Mouse (Mus musculus): Measurements from ENCODE around the gene Exosc1. TPM values are rescaled to one million over a fixed set of nuclear protein-coding genes. Genes with fewer than 3 reads are reported as not detected.

The Exosc1 gene
- 88.2 and 90.2 TPM in 2 replicates for polyA plus RNA-seq (2015; fragmentation: Nextera tagmentation; extraction: Ambion mirVana)

DNA sequence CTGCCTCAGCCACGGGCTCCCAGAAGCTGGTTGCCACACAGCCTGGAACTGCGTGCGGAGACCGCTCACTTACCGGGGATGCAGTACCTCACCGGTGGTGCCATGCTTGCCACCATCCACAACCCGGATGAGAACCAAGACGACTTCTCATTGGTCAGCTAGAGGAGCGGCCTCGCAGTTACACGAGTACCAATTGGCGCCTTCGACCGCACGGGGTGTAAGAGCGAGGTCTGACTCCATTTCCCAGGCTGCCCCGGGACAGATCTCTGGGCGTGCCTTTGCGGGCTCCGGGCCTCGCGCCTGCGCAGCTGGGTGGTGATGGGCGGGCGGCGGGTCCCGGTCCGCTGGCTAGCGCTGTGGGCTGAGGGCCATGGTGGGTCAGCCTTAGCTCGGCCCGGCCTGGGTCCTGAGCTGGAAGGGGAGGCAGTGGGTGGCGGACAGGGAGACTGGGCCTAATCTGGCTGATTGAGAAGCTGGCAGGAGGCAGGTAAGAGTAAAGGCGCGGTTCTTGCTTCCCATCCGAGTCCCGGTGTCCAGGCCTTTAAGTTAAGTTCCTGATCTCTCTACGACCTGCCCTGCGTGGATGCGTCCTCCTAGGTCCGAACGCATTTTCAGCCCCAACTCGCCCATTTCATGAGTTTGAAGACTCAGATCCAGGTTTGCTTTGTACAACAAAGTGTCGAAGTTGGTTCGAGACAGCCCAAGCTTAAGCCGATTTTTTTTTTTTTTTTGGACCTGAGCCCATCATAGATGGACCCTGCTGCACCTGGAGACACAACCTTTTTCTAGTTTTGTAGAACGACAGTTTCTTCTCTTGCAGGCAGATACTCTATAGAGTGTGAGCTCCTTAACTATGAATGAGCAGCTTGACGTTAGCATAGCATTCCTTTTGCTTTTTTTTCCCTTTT, at the start of gene Exosc1, which contains the start of gene Zdhhc16:
TSS of gene Exosc1 (minus strand) at position 245 of the 908 bp plus-strand sequence.
TSS of gene Zdhhc16 (plus strand) at position 302 of the 908 bp plus-strand sequence.
- Histone ChIP-seq H3K4me3 (peak within 1 kb of the TSS; percentile 98), H3K4me2 (peak within 1 kb of the TSS; percentile 93), H3K4me1 (peaks cover 18% of the 10 kb centered on the region), H3K9ac (peak within 1 kb of the TSS; percentile 93), H3K27ac (peak within 1 kb of the TSS; percentile 62), H3K9me3 (no peaks in the 10 kb centered on the region), H3K27me3 (no peaks in the 10 kb centered on the region), H3K36me3 (peaks cover 41% of the 10 kb centered on the region)
- WGBS = 1% methylated on average over 47 of the region's 47 CpGs
- peak; percentile 99 for ATAC-seq (ENCODE audit: insufficient number of reproducible peaks, insufficient read depth, low FRiP score, low TSS enrichment, low read depth)

DNA sequence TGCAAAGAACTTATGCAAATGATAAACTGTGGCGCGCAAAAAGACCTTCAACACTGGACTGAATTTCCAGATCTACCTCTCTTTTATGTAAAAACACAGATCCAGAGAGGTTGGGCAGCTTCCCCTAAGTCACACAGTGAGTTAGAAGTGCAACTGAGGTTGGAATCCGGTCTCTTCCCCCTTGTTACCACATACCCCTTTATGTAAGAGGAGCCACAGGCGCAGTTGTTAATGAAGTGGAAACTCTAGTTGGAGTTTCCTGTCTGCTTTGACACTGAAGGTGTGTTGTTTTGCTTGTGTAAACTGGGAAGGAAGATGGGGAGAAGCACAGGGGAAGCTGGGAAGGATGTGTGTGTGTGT, 49.5 kb upstream of the Exosc1 start:
- Histone ChIP-seq H3K9me3 (no peaks in the 10 kb centered on the region), H3K27ac (peak overlapping the region; percentile 89), H3K4me3 (peak overlapping the region; percentile 88), H3K27me3 (no peaks in the 10 kb centered on the region), H3K4me2 (peak overlapping the region; percentile 79), H3K9ac (peak overlapping the region; percentile 89), H3K36me3 (no peaks in the 10 kb centered on the region), H3K4me1 (peaks cover 33% of the 10 kb centered on the region)
- WGBS = 1% methylated on average over 4 of the region's 4 CpGs
- ATAC-seq (ENCODE audit: insufficient number of reproducible peaks, insufficient read depth, low FRiP score, low TSS enrichment, low read depth) = no peak

DNA sequence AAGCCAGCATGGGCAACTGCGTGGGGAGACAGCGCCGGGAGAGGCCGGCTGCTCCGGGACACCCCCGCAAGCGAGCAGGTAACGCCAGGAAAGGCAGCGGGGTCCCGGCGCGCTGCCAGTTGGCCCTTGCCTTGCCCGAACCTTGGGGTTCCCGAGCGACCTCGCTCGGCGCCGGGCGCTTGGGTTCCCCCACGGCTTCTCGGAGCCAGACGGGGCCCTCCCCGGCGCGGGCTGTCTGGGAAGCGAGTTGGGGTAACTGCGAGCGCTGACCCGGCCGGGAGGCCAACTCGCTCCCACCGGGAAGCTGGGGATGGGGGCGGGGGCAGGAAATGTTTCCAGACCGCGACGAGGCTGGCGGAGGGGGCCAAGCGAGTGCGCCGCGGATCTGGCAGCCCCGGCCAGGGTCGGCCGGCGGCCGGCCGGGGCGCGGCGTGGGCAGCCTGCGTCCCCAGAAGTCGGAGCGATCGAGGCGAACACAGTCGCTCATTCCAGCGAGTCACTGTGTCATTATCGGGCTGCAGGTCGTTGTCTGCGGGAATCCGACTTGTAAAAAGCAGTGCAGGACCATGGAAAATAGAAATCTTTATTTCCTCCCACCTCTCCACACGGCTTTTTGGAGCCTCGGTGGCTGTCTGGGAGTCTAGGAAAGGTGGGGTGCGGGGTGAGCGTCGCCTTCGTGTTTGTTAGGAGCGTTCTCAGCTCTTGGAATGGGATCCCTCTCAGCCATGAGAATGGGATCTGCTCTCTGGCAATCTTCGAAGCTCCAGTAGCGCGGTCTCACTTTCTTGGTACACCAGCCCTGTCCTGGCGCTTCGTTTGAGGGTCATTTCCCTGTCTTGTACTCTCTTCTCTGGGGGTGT, 48.9 kb upstream of the Exosc1 start:
- Histone ChIP-seq H3K4me2 (peak overlapping the region; percentile 79), H3K4me1 (peaks cover 36% of the 10 kb centered on the region), H3K9ac (peak overlapping the region; percentile 89), H3K36me3 (no peaks in the 10 kb centered on the region), H3K4me3 (peak overlapping the region; percentile 88), H3K27ac (peak overlapping the region; percentile 89), H3K9me3 (no peaks in the 10 kb centered on the region), H3K27me3 (no peaks in the 10 kb centered on the region)
- WGBS = under 1% methylated on average over 74 of the region's 74 CpGs
- ATAC-seq (ENCODE audit: insufficient number of reproducible peaks, insufficient read depth, low FRiP score, low TSS enrichment, low read depth) = peak; percentile 2; the same call in 1 of the 2 replicates

GRCm38 (mm10) chr19:41981595-41981927, 48.3 kb upstream of the Exosc1 start, which contains the start of gene Ubtd1:
Gene Ubtd1, plus strand, starts transcription at chr19:41981763.
- Histone ChIP-seq H3K27ac (peak within 1 kb of the TSS; percentile 89), H3K27me3 (no peaks in the 10 kb centered on the region), H3K4me3 (peak within 1 kb of the TSS; percentile 88), H3K9me3 (no peaks in the 10 kb centered on the region), H3K4me2 (peak within 1 kb of the TSS; percentile 79), H3K9ac (peak within 1 kb of the TSS; percentile 89), H3K4me1 (peaks cover 40% of the 10 kb centered on the region), H3K36me3 (no peaks in the 10 kb centered on the region)
- ATAC-seq (ENCODE audit: insufficient number of reproducible peaks, insufficient read depth, low FRiP score, low TSS enrichment, low read depth) = no peak; the same call in none of the 2 replicates
- under 1% methylated on average over 28 of the region's 33 CpGs for WGBS

DNA sequence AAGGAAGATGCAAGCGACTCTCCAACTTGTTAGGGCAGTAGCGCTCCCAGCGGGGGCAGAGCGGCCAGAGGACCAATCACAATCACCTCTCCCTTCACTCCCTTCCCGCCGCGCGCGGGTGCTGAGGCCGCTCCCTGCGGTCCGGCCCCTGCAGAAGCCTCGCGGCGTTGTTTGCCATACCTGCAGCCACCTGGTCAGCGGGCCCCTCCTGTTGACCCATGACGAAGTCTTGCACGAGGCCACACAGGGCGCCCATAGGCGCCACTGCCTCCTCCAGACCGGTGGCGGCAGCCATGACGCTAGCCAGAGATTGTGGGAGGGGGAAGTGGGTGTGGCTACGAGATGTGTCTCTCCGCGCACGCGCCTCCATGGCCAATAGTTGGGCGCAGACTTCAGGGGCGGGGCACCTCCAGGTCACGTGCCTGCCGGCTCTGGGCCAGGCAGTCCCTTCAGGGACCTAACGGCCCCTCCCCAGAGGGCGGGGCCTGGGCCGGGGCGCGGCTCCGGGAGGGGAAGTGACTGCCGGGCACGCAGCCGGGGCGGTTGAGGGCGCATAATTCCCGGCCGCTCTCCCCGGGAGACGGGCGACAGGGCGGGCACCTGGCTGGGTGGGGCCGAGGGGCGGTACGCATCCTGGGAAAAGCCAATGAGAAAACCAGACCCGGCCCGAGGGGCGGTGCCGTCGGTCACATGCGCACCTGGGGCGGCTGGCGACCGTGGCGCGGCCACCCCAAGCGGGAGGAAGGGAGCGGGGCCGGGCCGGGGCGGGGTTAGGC, 47.8 kb upstream of the Exosc1 start, which contains the start of gene Mms19:
TSS of gene Mms19 (minus strand) at position 339 of the 776 bp plus-strand sequence.
- Histone ChIP-seq H3K9ac (peak within 1 kb of the TSS; percentile 89), H3K4me1 (peaks cover 42% of the 10 kb centered on the region), H3K4me3 (peak within 1 kb of the TSS; percentile 88), H3K27me3 (no peaks in the 10 kb centered on the region), H3K9me3 (no peaks in the 10 kb centered on the region), H3K36me3 (no peaks in the 10 kb centered on the region), H3K4me2 (peak within 1 kb of the TSS; percentile 79), H3K27ac (peak within 1 kb of the TSS; percentile 89)
- under 1% methylated on average over 68 of the region's 68 CpGs for WGBS
- ATAC-seq (ENCODE audit: insufficient number of reproducible peaks, insufficient read depth, low FRiP score, low TSS enrichment, low read depth) = peak; percentile 96

DNA sequence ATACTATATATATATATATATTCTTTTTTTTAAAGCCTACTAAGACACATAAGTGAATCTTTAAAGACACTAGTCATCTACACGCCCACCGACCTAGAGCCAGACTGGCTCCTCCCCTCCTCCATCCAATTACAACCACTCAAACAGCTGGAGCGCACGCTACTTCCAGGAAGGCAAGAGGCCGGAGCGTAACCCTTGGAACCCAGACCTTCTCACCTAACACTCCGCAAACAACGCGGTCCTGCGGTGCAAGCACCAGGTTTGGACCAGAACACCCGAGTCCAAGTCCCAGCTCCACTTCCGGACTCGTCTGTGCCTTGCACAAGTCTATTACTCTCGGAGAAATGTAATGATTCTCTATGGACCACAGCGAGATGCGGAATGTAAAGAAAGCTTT, 47.2 kb upstream of the Exosc1 start:
- H3K4me1 ChIP-seq = peaks cover 42% of the 10 kb centered on the region
- H3K27me3 ChIP-seq = no peaks in the 10 kb centered on the region
- peak overlapping the region; percentile 88 for H3K4me3 ChIP-seq
- H3K4me2 ChIP-seq = peak overlapping the region; percentile 79
- no peak for ATAC-seq (ENCODE audit: insufficient number of reproducible peaks, insufficient read depth, low FRiP score, low TSS enrichment, low read depth)
- no peaks in the 10 kb centered on the region for H3K9me3 ChIP-seq
- WGBS = under 1% methylated on average over 16 of the region's 16 CpGs
- H3K9ac ChIP-seq = peak overlapping the region; percentile 89
- H3K36me3 ChIP-seq = no peaks in the 10 kb centered on the region
- H3K27ac ChIP-seq = peak overlapping the region; percentile 89

DNA sequence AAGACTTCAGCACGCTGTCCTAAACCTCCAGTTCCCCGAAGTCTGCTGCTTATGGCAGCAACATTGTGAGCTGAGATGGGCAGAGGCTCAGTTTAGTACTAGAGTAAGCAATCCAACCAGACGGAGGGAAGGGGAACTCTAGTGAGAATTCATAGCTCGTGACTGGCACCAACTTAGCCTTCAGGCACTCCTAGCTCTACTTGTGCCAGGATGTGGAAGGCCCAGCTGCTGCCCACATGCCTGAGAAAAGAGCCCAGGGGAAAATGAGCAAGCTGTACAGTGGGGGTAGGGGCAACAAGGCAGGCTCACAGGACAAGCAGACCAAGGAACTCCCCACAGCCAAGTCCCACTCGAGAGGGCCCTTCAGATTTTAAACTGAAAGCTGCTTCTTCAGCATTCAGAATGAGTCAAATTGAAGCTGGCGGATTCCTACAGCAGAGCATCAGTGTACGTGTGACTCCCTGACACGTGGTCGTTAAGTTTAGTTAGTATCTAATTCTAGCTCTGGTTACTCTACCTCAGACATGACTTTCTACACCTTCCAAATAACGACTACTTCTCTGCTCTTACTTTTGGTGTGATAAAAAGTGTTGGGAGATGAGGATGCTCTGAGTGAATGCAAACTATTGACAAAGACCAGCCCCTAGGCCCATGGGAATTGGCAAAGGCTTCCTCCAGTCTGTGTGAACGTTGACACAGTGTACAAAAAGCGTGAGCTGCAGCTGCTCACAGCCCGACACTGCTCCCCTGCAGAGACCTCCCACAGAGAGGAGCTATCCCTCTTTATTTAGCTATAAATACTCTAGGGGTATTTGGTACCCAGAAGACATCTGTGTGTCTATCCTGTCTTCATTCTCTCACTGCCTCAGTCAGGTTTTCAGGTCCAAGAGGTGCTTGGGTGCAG, 40.9 kb upstream of the Exosc1 start:
- Histone ChIP-seq H3K4me3 (no peak overlapping the region), H3K4me1 (peaks cover 41% of the 10 kb centered on the region), H3K36me3 (peaks cover 5% of the 10 kb centered on the region), H3K27ac (peak overlapping the region; percentile 63), H3K9ac (no peak overlapping the region), H3K4me2 (no peak overlapping the region), H3K9me3 (no peaks in the 10 kb centered on the region), H3K27me3 (no peaks in the 10 kb centered on the region)
- ATAC-seq (ENCODE audit: insufficient number of reproducible peaks, insufficient read depth, low FRiP score, low TSS enrichment, low read depth) = no peak; the same call in 1 of the 2 replicates
- WGBS = 54% methylated on average over 13 of the region's 13 CpGs

DNA sequence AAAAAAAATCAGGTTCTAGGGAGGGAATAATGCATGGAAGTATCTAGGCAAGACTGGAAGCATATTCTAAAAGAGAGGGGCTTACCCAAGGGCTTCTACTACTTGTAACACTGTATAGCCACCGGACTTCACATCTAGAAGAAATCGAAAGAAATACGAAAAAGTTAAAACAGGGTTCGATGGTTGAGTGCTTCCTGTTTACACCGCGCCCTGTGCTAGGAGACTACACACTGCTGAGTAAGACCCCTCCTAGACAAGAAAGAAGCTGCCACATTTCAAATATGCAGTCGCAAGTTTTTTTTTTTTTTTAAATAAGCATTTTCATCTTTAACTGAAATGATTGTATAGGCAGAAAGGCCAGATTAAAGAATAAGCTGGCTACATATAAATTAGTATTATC, 36.4 kb upstream of the Exosc1 start:
- peaks cover 49% of the 10 kb centered on the region for H3K36me3 ChIP-seq
- H3K4me1 ChIP-seq = peaks cover 15% of the 10 kb centered on the region
- no peaks in the 10 kb centered on the region for H3K27me3 ChIP-seq
- WGBS = 95% methylated on average over 7 of the region's 7 CpGs
- no peak overlapping the region for H3K9ac ChIP-seq
- no peak overlapping the region for H3K27ac ChIP-seq
- no peak overlapping the region for H3K4me3 ChIP-seq
- no peak for ATAC-seq (ENCODE audit: insufficient number of reproducible peaks, insufficient read depth, low FRiP score, low TSS enrichment, low read depth)
- no peaks in the 10 kb centered on the region for H3K9me3 ChIP-seq
- no peak overlapping the region for H3K4me2 ChIP-seq

- Histone ChIP-seq H3K9ac (no peak overlapping the region), H3K27me3 (no peaks in the 10 kb centered on the region), H3K9me3 (no peaks in the 10 kb centered on the region), H3K27ac (no peak overlapping the region), H3K4me2 (no peak overlapping the region), H3K4me3 (no peak overlapping the region), H3K4me1 (no peaks in the 10 kb centered on the region), H3K36me3 (peaks cover 96% of the 10 kb centered on the region)
- ATAC-seq (ENCODE audit: insufficient number of reproducible peaks, insufficient read depth, low FRiP score, low TSS enrichment, low read depth) = no peak
- WGBS = 98% methylated on average over 3 of the region's 3 CpGs
Observed at GRCm38 (mm10) chr19:41953574-41953973, 20.4 kb upstream of the Exosc1 start.

GRCm38 (mm10) chr19:41952287-41952686, 19.1 kb upstream of the Exosc1 start:
- WGBS = 79% methylated on average over 4 of the region's 4 CpGs
- Histone ChIP-seq H3K4me2 (no peak overlapping the region), H3K4me3 (no peak overlapping the region), H3K36me3 (peaks cover 97% of the 10 kb centered on the region), H3K27ac (no peak overlapping the region), H3K4me1 (no peaks in the 10 kb centered on the region), H3K9me3 (no peaks in the 10 kb centered on the region), H3K9ac (no peak overlapping the region), H3K27me3 (no peaks in the 10 kb centered on the region)
- no peak for ATAC-seq (ENCODE audit: insufficient number of reproducible peaks, insufficient read depth, low FRiP score, low TSS enrichment, low read depth)
